Mouse (Mus musculus) erythroid progenitor cell, adult 5-6 weeks (primary cell): ENCODE measurements around the gene Trim43c. TPM values are rescaled to one million over a fixed set of nuclear protein-coding genes. Genes with fewer than 3 reads are reported as not detected.
"Not testable (repeated sequence)": the region's sequence is repeated elsewhere in the genome, so short reads cannot be mapped to it uniquely, and the experiment has no call there.

Experiments used
- ATAC-seq: replicated peaks from 2 replicates; pipeline ENCODE4 v1.8.0; 2016; ENCODE audit warnings: moderate number of reproducible peaks, mild to moderate bottlenecking, moderate TSS enrichment, inconsistent platforms; ENCODE audit not compliant: poor library complexity, low FRiP score, severe bottlenecking
- total RNA-seq, 2 experiments: library from RNA; stranded (forward) in 1 of 2; stranded (reverse) in 1 of 2; fragments of 150-400 nt in 1 of 2; fragments of 186-747, 209-891 nt in 1 of 2; gene quantifications; 2 replicates each; pipeline versions ENCODE4 v1.2.3 to v1.2.4; 2015 to 2017; ENCODE audit warnings: low replicate concordance in 2 of 2

The Trim43c gene
- total RNA-seq (2015; ENCODE audit: low replicate concordance) (not detected in 2 replicates), total RNA-seq (2017; ENCODE audit: low replicate concordance) (0.13 TPM in 1 of 2 replicates, not detected in the other)

GRCm38 (mm10) chr9:88838864-88839263 lies at the start of gene Trim43c:
Gene Trim43c, plus strand, starts transcription at chr9:88839164.
- not testable (repeated sequence) for ATAC-seq

DNA sequence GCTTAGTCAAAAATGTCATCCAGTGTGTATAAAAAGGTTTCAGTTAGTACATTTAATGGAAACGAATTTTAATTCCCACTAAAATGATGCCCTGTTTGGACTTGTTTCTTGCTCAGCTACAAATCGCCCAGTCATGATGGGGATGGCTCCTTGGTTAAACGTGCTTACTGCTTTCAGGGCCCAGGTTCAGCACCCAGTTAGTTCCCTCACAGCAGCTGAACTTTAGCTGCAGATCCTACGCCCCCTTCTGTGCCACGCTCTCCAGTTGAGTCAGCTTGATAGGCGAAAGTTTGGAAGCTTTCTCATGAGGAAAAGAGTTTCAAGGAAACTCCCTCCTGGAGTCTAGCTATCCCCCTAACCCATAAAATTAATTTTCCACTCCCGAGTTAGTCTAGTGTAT lies 14.1 kb downstream of the Trim43c start:
- not testable (repeated sequence) for ATAC-seq

GRCm38 (mm10) chr9:88858566-88859492 lies 19.9 kb downstream of the Trim43c start:
- peak; percentile 94 for ATAC-seq

Other genes with a start within 250 kb of the Trim43c start
- gene Mthfsl, start 118.9 kb upstream of the Trim43c start, total RNA-seq (2015; ENCODE audit: low replicate concordance) = 10.9 and 19.1 TPM in 2 replicates
- 0.91 and 1.4 TPM in 2 replicates for gene Mthfsl, start 118.9 kb upstream of the Trim43c start, total RNA-seq (2017; ENCODE audit: low replicate concordance)
- 3.2 and 11.3 TPM in 2 replicates for gene Bcl2a1d, start 107.2 kb upstream of the Trim43c start, total RNA-seq (2015; ENCODE audit: low replicate concordance)
- gene Bcl2a1d, start 107.2 kb upstream of the Trim43c start, total RNA-seq (2017; ENCODE audit: low replicate concordance) = 3.1 TPM in 1 of 2 replicates, not detected in the other
- not detected in 2 replicates for gene Bcl2a1a, start 117.7 kb downstream of the Trim43c start, total RNA-seq (2015; ENCODE audit: low replicate concordance)
- gene Bcl2a1a, start 117.7 kb downstream of the Trim43c start, total RNA-seq (2017; ENCODE audit: low replicate concordance) = not detected in 2 replicates